Mouse (Mus musculus): Measurements from ENCODE around the gene Fancl.
A peak's percentile ranks its signal among the peaks of the same experiment; 100 is the strongest.
"Not testable (repeated sequence)": the region's sequence is repeated elsewhere in the genome, so short reads cannot be mapped to it uniquely, and the experiment has no call there.

Fancl gene

GRCm38 (mm10) chr11:26385971-26386370 is at the start of gene Fancl:
Gene Fancl, plus strand, starts transcription at chr11:26386135.
- no peak for DNase-seq

DNA sequence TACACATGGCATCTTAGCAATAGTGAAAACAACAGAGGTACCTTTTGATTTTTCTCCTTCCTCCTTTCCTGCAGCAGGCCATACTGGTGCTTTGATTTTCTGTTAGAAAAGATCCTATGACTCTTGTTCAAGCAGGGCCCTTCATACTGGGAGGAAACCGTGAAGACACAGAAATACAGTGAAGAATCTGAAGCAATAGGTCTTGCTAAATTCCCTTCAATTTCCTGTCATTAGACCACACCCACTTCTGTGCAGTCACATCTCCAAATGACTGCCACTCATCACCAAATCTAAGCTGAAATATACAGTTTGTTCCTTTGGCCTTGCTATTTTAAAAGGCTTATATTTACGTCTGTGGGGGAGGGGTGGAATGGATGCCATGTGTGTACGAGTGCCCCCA is 49.1 kb upstream of the Fancl start:
- DNase-seq = no peak

DNA sequence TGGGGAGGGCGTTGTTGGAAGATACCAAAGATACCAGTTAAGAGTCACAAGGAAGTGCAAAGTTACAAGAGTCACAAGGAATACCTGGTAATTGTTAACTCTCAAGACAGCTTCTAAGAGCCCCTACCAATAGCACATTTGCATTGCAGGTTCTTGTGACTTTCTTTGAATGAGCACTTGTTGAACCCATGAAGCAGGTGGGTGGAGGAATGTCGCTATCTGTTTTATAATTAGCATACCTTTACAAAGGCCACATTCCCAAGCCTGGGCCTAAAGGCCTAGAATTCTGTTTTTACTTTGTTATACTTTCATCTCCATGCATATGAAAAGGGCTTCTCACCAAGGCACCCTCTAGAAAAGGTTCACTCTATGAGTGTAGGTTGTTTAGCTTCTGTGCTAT is 15.8 kb upstream of the Fancl start:
- DNase-seq = not testable (repeated sequence)

GRCm38 (mm10) chr11:26371980-26372379 is 14.0 kb upstream of the Fancl start:
- DNase-seq = not testable (repeated sequence)

- no peak for DNase-seq
These were observed 11.8 kb upstream of the Fancl start for GRCm38 (mm10) chr11:26374132-26374531.

DNA sequence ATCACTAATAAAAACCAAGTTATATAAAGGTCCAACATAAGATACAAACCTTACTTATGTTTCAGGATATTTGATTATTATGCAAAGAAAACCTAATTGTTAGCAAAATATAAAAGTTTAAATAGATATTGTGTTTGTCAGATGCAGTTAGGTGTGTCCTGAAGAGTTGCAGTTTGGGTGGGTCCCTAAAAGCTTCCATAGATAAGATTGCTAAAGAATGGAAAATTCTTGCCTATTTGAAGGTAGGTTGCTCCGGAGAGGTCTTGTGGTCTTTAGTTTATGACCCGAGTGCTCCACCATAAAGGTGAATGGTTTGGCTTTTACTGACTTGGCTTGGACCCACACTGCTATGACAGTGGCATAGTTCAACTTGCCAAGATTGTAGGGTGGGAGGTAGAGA is 7.9 kb upstream of the Fancl start:
- DNase-seq = no peak

GRCm38 (mm10) chr11:26381499-26381898 is 4.4 kb upstream of the Fancl start:
- no peak for DNase-seq

DNA sequence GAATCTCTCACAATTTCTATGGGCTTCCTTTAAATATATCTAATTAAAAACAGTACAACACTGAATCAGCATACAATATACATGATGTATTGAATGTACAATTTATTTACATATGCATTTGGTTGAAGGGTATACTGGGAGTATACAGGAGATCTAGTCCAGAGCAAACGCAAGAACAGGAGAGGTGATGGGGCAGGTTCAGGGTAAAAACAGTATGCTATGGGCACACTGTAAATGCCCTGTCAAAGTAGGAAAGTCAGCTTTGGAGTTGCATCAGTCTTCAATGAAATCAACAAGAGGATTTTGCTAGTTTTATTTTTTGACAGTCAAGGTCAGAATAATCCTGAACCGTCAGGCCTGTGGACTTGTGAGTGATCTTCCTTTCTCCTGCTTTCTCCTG is 743 bp downstream of the Fancl start:
- no peak for DNase-seq

GRCm38 (mm10) chr11:26387087-26387611 is 1.2 kb downstream of the Fancl start:
- DNase-seq = peak; percentile 95 to 96

- DNase-seq = no peak
These were observed 9.6 kb downstream of the Fancl start for GRCm38 (mm10) chr11:26395561-26395960.

GRCm38 (mm10) chr11:26412972-26413371 is 27.0 kb downstream of the Fancl start:
- no peak for DNase-seq

GRCm38 (mm10) chr11:26421472-26421871 is 35.5 kb downstream of the Fancl start:
- DNase-seq = no peak

DNA sequence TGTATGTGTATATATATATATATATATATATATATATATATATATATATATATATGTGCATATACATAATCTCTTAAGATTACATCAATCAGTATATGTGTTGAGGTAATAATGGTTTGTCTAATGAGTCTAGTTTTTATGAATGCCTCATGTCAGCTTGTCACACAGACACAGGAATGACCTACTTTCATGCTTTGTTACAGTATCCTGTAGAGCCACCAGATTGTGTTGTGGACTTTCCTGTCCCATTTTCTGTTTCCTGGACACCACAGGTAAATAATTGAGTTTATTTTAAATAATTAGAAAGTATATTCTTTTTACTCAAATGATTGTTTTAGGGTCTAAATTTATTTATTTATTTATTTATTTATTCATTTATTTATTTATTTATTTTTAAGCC is 48.3 kb downstream of the Fancl start:
- peak; percentile 15 to 36 for DNase-seq

GRCm38 (mm10) chr11:26437818-26438217 is 51.9 kb downstream of the Fancl start:
- DNase-seq = peak; percentile 50 to 63

- no peak for DNase-seq
These were observed 55.2 kb downstream of the Fancl start for GRCm38 (mm10) chr11:26441121-26441520.

DNA sequence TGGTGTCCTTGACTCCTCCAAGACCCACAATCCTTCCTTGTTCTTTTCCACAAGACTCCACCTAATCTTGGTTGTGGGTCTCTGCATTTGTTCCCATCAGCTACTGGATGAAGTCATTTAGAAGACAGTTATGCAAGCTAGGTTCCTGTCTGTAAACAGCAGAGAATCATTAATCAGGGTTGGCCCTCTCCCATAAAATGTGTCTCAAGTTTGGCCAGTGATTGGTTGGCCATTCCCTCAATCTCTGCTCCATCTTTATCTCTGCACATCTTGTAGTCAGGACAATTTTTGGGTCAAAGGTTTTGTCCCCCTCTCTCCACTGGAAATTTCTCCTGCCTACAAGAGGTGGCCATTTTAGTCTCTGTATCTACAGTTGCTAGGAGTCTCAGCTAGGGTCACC is 58.4 kb downstream of the Fancl start:
- DNase-seq = no peak

- DNase-seq = no peak
These were observed 63.9 kb downstream of the Fancl start for GRCm38 (mm10) chr11:26449789-26450188.

DNA sequence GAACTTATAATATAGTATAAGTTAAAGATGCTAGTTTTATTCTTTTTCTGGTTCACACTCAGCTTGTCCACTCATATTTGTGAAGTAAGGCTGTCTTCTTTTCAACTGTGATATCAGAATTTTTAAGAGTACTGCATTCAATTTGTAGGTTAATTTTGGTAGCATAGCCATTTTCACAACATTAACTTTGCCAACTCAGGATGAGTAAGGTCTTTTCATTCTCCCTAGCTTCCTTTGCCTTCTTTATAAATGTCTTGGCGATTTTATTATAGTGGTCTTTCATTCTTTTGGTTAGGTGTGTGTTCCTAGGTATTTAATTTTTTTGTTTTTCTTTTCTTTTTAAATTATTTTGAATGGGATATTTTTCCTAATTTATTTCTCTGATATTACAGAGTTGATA is 64.7 kb downstream of the Fancl start:
- no peak for DNase-seq

DNA sequence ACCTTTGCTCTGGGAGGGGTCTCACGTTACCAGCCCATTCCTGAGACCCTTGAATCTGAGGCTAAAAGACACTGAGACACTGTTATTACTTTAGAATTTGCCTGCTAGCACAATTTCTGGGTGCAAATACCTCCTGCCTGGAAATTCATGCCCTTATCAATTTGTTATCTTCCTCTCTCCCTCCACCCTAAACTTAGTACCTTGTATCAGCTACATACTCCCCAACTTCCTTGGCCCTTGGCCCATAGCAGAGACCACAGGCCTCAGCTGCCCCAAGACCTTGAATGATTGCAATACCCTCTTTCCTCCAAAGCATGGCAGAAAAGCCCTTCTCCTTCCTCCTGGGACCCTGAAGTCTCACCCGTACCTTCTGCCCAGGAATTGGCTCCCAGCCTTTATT is 65.3 kb downstream of the Fancl start:
- DNase-seq = no peak

DNA sequence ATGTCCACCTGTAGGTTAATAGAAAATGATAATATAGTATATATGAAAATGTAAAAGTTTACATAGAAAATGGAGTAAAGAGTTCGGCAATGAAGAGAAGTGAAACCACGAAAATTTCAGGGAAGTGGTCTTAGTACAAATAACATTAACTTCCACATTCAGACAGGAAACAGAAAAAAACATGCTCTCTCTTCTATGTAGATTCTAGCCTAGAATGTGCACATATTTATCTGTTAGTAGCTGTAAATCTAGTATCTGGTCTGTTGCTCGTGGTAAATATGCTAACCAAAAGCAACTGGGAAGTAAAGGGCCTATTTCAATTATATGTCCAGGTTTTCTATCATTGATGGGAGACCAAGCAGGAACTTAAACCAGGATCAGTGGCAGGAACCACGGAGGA is 66.8 kb downstream of the Fancl start:
- no peak for DNase-seq

DNA sequence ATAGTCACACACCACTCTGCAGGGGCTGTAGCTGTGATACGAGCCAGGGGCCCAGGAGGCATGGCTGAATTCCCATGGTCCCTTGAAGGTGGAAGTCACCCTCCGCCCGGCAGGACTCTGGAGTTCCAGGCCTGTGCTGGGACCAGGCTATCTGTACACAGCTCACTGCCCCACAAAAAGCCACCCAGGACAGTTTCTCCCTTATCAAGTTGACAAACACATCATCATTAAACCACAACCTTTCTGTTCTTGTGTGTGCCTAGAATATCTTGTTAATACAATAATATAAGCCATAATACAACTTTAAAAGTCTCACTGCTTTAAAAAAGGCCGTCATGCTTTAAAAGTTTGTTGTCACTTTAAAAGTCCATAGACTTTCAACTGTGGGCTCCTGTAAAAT is 68.1 kb downstream of the Fancl start:
- no peak for DNase-seq

- DNase-seq = no peak
These were observed 91.3 kb downstream of the Fancl start for GRCm38 (mm10) chr11:26477037-26477739.

DNA sequence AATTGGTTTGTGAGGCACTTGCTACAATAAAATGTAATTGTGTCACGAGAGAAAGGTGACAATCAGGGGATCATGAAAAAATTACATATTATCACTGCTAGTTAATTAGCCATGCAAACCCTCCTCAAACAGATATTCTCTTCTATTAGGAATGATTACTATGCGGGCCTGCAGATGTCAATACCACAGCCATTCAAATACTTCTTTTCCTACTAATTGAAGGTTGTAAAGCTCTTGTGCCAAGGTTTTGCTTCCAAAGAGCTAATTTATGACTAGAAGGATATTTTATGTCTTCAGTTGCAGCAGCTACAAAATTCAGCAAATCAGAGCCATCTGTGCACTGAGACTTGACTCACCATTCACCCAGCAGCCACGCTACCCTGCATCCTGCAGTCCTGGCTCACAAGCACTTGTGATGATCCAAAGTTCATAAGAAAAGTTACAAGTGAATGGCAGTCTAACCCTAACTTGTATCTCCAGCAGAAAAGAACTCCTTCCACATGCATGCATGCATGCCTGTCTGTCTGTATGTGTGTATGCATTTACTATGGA is 95.8 kb downstream of the Fancl start:
- no peak for DNase-seq

DNA sequence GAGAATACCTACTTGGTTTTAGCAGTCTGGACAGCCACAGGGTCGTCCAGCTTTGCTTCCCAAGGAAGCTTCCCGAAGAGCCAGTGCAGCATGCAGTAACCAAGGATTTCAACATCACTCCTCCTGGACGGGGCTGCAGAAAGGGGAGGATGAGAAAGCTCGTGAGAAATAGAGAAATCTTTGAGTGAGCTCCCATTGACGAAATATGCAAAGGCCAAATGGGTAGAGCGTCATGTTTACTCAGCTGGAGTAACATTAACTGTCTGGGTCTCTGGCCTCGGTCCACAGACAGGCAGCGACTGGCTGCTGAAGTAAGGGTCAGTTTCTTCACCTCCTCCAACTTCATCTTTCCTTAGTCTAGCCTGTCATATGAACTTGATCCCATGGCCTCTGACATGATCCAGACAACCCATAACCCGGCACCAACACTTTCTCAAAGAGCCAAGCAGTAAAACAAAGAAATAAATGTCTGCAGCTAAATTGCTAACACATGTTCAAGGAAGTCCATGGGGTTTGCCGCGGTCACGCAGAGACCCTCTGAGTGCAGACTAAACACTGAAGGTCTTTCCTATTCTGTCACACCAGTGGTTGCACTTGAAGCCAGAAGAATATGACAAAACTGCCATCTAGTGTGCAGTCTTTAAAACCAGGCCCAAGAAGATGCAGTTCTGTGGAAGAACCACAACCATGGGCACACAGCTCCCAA is 104.0 kb downstream of the Fancl start:
- peak; percentile 20 to 53 for DNase-seq
